Mouse (Mus musculus) embryonic fibroblast, embryonic 13.5 days (primary cell): ENCODE data around the gene Hist1h4i.

Source experiments
- CTCF ChIP-seq: IDR thresholded peaks from 2 replicates; pipeline ENCODE4 v1.5.1; 2011; ENCODE audit warnings: mild to moderate bottlenecking, control low read depth, low read length, moderate library complexity, borderline replicate concordance; ENCODE audit not compliant: insufficient read depth
- POLR2A ChIP-seq: IDR thresholded peaks from 2 replicates; pipeline ENCODE4 v1.6.1; 2011; ENCODE audit warnings: low read depth, mild to moderate bottlenecking, control low read depth, low read length, moderate library complexity

- TF ChIP-seq CTCF (no peak), POLR2A (no peak)
These were observed 4.1 kb upstream of the Hist1h4i start for GRCm38 (mm10) chr13:22045311-22045710.
